Mouse (Mus musculus): ENCODE data around the gene Pepd.

Pepd gene

DNA sequence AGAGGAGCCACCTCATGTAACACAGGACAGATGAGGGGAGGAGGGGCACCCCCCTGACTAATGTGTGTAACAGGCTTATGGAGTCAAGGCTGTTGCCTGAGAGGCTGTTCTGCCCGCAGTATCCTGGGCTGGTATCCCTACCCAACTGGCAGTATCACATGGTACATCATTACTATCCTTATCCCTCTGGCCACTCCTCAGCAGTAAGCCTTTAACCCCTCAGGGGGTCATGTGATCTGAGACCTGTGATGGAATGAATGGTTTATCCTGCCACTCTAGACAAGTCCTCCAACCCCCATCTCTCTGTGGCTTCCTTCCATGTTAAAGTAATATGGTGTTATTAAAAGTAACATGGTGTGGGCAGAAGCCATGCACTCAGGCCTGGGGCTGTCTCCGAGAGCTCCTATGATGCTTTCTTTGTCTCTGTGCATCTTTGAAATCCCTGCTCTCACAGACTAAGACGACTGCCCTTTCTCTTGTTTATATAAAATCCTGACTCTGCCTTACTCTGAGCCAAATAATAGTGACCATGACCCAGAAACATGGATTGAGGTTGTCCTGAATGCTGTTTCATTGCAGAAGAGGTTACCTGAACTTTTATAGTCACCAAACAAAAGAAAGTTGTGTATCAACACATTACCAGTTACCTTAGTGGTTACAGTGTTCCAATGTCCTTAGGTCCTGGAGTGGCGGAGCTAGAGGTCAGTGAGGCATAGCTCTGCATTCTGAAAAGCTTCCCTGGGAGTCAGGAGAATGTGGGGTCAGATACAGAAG, 71.7 kb downstream of the Pepd start:
- no peak for ATAC-seq (ENCODE audit: low TSS enrichment)

DNA sequence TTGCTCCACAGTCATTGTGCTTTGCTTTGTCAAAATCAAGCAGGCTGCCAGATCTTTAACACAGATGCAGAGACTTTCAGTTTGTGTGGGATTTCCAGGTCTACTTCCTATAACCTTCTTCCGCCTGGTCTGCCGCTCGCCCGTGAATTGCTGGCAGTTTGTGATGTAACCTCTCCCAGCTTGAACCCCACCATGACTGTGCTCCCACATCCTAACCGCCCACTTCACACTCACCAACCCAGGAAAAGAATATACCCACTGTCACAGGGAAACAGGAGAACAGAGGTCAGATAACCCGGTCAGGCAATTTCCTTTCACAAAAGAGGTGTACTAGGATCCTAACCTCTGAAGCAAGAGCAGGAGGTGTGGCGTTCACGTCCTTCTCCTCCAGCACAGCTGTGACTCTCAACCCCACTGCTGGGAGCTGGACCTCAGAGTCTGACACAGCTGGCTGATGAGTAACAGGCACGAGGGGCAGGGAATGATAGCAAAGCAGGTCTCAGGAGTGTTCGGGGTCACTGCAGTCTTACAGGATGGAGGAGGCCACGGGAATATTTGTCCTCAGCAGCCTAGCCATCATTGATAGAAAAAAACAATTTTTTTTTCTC, 72.5 kb downstream of the Pepd start:
- ATAC-seq (ENCODE audit: low TSS enrichment): no peak

DNA sequence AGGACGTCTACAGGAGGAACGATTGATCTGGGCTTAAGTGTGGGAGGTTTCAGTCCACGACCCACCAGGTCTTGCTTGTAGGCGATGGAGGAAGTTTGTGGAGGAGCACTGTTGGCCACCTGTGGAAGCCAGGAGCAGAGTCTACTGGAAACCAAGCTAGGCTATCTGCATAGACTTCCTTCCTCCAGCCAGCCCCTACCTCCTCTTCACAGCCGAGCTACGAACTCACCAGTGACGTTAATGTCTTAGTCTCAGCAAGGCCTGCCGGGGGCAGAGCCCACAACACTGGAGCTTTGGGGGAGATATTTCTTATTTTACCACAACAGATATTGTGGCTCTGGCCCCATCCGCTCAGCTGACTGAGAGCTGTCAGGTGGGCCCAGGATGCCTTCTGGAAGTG, 73.0 kb downstream of the Pepd start:
- ATAC-seq (ENCODE audit: low TSS enrichment): no peak

DNA sequence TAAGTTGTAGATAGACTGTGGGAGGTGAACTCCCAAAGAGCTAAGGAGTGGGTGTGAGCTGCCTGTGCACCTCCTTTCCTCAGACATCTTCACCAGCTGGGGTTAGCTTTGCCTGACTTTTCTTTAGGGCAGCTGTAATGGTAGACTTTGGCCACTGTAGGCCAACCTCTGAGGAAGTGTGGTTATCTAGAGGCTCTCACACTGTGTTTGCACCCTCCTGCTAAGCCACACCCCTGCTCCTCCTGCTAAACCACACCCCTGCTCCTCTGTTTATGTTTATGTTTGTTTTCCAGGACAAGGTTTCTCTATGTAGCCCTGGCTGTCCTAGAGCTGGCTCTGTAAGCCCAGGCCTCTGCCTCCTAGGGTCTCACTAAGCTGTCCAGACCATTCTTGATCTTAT, 73.5 kb downstream of the Pepd start:
- no peak for ATAC-seq (ENCODE audit: low TSS enrichment)

DNA sequence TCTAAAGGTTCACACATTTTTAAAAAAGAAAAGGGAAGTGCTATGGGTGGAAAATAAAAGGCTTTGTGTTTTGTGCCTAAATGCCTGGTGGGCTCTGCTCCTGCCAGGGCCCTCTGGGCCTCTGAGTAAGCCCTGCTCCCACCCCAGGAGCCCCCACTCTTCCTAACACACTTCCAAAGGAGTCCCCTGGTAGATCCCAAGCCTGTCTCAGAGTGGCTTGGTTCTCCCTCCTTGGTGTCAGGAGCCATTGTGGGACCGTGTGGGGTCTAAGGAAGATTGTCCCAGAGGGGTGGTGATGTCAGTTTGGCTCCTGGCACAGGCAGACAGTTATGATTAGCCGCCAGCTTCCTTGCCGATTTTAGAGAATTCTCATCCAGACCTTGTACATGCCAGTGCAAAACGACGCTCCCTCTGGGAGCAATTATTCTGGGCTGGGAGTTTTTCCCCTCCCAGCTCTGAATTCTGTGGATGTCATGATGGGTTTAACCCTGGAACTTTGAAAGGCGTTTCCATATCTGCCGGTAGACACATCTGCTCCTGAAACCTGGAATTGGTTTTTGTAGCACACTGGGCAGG, 74.5 kb downstream of the Pepd start:
- ATAC-seq (ENCODE audit: low TSS enrichment): no peak

DNA sequence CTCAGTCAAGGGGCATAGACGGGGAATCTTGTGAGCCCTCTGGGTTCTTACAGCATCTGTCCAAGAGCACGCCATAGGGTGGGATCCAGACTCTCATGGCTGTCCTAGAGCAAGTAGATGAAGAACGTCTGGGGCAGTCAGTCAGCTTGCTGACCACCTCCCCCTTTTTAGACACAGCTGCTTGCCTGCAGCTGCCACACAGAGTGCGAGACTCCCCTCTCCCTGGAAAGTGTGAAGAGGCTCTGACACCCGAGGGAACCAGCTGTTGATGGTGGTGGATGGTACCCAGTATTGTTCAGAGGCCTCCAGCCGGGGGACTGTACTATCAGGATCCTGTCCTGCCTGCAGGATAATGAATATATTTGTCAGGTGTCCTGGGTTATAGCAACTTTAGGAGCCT, 75.1 kb downstream of the Pepd start:
- no peak for ATAC-seq (ENCODE audit: low TSS enrichment)

DNA sequence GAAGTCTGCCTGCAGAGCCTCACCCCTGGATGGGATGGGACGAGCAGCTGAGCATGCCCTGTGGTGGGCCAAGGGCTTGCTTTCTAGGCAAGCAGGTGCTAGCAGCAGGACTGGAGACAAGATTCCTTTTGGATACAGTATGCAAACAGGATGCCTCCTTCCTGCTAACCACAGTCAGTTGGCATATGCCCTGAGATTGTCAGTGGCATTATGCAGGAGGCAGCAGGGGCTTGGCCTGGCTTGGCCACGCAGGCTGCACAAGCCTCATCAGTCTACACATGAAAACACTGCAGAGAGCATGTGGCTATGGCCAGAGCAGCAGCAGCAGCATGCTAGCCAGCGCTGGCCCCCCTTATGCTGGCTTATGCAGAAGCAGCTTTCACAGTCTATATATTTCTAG, 76.3 kb downstream of the Pepd start:
- ATAC-seq (ENCODE audit: low TSS enrichment): peak; percentile 32

DNA sequence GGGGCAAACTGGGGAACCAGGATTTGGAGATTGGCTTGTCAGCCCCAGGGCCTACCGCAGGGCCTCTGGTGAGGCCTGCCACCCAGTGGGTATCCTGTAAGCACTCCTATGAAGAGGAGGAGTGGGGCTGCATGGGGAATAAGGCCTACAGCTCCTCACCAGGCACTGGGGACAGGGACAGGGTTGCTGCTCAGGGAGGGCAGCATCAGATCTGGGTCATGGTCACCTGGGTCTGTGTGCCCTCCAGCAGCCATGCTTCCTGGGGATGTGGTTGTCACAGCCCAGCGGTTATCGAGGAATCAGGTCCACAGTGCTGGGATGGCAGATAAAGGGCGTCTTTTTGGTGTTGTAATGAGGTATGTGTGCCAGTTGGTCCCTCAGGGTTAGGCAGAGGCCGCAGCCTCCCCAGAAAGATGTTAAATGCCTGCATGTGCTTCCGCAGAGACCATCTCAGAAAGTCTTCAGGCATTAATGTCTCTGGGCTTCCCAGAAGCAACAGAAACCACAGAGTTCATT, 79.6 kb downstream of the Pepd start:
- ATAC-seq (ENCODE audit: low TSS enrichment): no peak

DNA sequence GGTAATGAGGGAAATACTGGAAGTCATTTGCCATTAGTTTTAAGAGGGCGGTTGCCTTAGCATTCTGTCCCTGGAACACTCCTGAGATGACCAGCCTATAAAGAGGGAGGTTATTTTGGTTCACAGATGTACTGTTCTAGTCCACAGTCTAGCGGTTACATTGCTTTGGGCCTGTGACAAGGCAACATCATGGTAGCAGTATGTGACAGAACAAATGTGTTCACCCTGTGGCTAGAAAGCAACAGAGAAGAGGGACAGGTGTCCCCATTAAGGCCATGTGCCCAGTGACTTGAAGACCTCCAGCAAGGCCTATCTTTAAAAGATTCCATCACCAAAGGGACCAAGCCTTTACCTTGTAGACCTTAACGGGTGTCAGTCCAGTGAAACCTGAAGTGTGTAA, 80.6 kb downstream of the Pepd start:
- no peak for ATAC-seq (ENCODE audit: low TSS enrichment)

DNA sequence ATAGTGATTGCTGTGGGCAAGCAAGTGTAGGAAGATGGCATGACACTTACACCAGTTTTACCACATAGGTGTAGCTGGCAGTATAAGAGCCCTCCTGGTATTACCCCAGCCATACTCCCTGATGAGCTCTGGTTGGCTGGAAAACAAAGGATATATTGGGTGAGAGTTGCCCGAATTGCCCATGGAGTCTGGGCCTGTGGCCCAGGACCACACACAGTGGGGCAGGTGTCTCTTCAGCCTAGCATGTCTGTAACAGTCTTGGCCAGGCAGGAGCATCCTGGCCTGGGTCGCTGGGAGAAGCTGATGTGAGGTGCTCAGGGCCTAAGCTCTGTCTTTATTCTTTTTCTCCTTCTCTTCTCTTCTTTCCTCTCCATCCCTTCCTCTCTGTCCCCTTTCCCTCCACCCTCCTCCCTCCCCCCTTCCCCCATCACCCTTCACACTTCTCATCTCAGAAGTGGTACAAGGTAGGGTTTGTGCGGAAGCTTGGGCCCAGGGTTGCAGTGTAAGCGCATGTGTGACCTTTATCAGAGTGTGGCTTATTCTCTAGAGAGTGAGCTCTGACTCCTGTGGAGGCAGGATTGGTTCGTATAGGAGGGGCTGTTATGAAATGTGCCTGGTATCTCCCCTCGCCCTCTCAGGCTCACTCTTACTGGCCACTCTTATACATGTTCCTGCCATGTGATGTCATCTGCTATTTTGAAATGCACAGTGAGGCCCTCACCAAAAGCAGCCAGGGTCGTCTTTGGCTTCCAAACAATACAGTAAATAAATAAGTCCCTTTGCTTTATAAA, 83.9 kb downstream of the Pepd start:
- ATAC-seq (ENCODE audit: low TSS enrichment): no peak

DNA sequence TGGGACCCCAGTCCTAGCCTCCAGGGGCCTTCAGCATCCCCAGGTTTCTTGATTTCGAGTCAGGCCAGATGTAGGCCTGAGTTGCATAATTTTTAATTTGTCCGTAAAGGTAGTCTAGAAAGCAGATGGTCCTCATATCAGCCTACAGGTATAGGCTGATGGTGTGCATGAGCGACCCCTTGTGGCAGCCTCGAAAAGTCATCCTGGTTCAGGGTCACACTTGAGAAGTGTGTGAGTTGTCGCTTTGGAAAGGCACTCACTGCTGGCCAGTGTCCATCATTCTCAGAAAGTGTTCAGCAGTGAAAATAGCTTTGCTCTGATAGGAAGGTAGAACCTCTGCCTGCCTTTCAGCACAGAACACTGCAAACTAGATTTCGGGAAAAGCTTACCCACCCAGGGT, 88.7 kb downstream of the Pepd start:
- ATAC-seq (ENCODE audit: low TSS enrichment): peak; percentile 67; the same call in 1 of the 2 replicates

DNA sequence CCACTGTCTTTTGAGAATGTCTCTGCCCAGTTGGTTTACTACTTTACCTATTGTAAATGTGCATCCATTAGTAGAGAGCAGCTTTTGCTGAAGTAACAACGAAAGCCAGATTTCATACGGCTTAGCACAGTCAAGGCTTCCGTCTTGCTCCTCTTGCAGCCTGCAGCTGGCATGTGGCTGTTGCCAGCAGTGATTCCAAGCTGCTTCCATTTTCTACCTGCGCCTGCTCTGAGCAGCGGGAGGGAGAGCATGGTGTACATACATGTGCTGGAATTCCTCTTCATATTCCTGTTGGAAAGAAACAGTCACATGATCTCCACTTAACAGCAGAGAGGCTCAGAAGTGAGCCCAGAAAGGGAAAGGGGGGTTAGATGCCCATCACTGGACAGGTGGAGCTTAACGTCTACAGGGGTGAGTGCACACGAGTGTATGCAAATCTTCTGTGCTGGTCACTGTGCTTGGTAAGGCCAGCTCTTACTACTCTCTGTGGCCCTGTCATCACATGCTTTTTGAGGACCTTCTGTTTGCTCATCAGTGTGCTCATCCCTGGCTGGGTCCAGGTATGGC, 91.1 kb downstream of the Pepd start:
- ATAC-seq (ENCODE audit: low TSS enrichment): no peak

DNA sequence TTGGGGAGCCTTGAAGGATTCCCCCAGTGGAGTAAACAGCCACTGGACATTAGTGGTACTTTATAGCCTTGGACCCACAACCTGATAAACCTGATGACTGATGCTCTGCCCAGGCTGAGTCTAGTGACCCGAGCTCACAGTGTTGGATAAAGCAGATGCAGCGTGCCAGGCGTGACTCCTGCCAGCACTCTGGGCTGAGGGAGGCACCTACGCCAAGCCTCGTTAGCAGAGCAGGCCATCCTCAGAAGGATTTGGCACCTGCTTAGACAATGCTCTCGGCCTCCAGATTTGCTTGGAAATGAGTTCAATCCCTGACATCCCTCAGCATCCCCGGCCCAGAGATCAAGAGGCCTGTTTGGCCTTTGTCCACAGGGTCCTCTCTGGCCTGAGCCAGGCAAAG, 94.5 kb downstream of the Pepd start:
- no peak for ATAC-seq (ENCODE audit: low TSS enrichment)

DNA sequence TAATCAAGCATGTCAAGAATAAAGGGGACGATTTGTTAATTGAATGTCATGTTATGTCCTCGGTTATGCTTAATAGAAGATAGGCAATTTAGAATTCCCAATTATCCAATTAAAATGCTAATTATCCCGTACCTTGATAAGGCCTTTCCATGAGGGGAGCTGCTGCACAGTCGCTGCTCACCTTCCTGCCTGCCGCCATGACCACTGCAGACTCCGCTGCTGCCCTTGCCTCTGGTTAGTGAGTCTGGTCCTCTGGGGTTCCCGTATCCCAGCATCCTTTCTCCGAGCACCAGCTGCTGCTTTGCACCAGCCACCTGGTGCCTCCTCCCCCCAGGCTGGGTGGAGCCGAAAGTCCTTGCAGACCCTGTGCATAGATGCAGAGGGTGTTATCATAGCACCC, 101.0 kb downstream of the Pepd start:
- ATAC-seq (ENCODE audit: low TSS enrichment): no peak

DNA sequence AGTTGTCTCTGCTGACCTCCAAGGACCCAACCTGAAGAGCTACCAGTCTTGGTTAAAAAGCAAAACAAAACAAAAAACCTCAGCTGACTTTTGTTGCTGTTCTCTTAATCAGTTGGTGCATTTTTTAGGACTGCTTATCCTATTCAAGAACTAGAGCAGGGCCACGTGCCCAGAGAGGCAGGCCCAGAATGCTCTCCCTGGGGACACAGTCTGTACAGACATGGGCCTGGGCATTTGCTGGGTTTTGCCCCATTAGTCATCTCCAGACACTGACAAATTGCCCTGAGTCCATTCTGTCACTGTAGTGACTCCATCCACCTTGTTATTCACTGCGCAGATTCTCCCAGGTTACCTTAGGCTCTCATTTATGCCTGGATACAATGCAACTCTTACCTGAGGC, 103.1 kb downstream of the Pepd start:
- ATAC-seq (ENCODE audit: low TSS enrichment): no peak

DNA sequence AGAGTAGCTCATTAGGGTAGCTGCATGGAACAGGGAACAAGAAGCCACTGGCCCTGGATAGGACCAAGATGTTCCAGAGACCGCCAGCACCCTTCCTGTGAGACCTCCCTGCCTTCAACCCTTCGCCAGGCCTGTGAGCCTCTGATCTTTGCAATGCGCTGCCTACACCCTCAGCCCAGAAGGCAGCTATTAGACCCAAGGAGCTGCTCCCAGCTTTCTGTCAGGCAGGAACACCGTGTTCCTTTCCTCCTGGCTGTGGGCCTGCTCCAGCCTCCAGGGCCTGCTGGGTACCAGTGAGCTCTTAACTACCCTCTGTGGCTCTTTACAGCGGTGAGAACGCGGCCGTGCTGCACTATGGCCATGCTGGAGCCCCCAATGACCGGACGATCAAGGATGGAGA, 109.2 kb downstream of the Pepd start:
- ATAC-seq (ENCODE audit: low TSS enrichment): no peak

DNA sequence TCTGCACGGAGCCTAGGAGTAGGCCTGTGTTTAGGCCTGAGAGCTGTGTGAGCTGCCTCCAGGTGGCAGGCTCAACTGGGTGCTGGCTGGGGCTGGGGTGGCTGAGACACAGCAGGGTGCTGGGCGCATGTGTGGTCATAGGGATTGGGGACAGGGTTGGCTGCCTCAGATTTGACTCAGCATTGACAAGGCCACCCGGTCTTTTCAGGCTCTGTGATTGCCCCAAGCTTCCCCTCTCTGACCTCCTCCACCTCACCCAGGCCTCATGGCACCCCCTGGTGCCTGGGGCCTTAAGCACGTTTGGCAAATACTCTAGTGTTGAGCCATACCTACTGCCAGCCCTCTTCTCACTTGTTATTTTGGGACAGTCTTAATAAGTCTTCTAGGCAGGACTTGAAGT, 111.1 kb downstream of the Pepd start:
- no peak for ATAC-seq (ENCODE audit: low TSS enrichment)

DNA sequence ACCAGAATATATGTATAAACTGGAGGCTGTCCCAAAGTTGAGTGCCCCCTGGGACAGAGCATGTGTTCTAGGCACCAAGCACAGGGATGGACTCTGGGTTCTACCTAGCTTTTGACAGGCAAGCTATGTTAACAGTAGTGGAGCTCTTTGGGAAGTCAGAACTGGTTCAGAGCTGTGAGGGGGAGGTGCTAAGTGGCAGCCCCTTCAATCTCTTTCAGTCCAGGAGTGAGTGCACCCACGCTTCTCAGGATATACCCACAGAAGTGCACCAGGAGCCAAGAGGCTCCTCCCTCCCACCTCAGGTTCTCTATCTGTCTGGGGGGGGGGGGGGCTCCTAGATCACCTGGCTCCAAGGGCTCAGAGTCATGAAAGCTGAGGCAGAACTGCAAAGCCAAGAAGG, 112.2 kb downstream of the Pepd start:
- ATAC-seq (ENCODE audit: low TSS enrichment): peak; percentile 42; the same call in 1 of the 2 replicates

DNA sequence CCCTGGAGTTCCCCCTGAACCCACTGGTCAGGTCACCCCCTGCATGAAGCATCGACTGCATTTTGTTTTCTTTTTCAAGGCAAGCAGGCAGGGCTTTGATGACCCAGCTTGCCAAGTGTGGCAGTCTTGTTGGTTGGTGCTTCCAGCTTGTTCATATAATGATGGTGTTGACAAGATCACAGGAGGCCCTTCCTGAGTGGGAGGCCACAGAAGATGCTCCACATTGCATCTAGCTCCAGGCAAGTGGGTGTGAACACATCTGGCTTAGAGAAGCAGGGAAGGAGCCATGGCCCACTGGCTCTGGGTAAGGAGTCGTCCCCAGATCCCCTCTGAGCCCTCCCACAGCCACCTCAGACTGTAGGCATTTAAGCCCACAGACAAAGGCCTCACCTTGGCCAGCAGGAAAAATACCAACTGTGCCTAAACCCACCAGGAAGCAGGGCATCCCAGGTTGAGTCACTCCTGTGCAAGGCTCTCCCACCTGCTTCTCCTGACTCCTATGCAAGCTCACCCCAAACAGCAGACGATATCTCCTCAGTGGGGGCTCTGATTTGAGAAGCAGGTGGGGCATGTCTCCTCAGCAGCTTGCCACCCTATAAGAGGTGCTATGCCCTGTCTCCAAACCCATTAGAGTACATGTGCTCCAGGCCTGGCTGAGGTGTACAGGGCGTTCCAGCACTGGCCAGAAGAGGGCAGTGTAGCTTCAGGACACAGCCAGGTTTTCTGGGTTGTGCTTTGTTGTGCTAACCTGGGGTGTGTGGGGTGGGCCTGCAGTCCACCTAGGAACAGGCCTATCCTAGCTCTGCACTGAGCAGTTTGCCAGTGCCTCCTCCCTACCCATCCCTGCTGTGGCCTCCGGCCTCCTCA, 113.5 kb downstream of the Pepd start:
- peak; percentile 45 for ATAC-seq (ENCODE audit: low TSS enrichment)

DNA sequence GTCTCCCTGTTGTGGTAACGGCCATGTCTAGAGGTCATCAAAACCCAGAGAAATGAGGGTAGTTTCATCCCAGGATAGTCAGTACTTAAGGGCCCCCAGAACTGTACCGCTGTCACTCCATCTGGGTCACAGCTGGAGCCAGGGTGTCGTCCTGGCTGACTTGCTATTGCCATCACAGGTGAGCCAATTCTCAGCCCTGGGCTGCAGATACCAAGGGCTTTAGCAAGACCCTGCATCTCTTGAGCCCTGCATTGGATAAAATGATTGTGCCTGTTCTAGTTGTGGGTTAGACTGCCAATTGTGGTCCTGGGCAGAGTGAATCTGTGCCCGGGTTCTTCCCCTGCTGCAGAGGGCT, 114.1 kb downstream of the Pepd start:
- ATAC-seq (ENCODE audit: low TSS enrichment): no peak

DNA sequence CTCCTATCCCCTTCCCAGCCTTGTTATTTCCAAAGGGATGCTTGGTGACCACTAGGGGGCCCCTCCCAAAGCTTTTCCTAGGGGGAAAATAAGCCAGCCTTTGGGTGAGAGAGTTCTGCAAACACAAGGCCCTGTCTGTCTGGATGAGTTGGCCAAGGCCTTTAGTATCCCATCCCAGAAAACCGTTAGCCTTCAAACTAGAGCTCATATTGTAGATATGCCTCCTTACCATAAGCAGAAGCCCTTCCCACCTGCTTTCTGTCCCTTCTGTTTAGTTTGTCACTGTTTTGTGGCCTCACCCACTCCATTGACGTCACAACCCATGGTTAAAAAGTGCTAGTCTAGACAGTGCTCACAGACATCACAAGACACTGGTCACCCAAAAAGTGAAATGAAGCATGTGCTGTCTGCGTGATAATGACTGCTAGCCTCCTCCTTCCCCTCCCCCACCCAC, 114.7 kb downstream of the Pepd start:
- ATAC-seq (ENCODE audit: low TSS enrichment): no peak

All from frontal cortex, adult (tissue).